Mouse (Mus musculus) Patski (cell line): ENCODE data around the gene Hoxc5. TPM values are rescaled to one million over a fixed set of nuclear protein-coding genes. Genes with fewer than 3 reads are reported as not detected.

Experiments used
- ATAC-seq: fragments of 100-300 bp; one replicate; pipeline ENCODE4 v1.8.0; 2021
- CTCF ChIA-PET: fragments of 350-600 bp; sonication (Branson Sonifier 250); formaldehyde crosslinking; loops from one replicate; lab custom pipeline; 2022; ENCODE audit warnings: inconsistent platforms; lab: Charles Lee
- POLR2A ChIA-PET: fragments of 350-600 bp; sonication (Branson Sonifier 250); formaldehyde crosslinking; loops from one replicate; lab custom pipeline; 2022; ENCODE audit warnings: antibody characterized with exemption, inconsistent platforms; lab: Charles Lee
- DNase-seq: peaks from one replicate; pipeline ENCODE4 v3.0.0-alpha.2; 2011; ENCODE audit warnings: low read depth, low spot score
- H3K27me3 ChIP-seq: fragments of 371-371 bp; one replicate; pipeline ENCODE4 v1.5.1; 2021
- CTCF ChIP-seq: fragments of 100-300 bp; IDR thresholded peaks from one replicate; pipeline ENCODE4 v1.5.1; 2021
- in situ Hi-C: fragments of 300-500 bp; cut with MboI; formaldehyde crosslinking; loops from 3 replicates; pipeline ENCODE4 v1.11.1; 2018; ENCODE audit warnings: low pct_unique_long_range_greater_than_20kb, mixed read lengths
- polyA plus RNA-seq: library from polyadenylated mRNA; unstranded; gene quantifications from one replicate; pipeline ENCODE4 v1.2.3, GENCODE M21; 2021

Gene Hoxc5
- polyA plus RNA-seq, 1 experiment from 2014 or later = 0.56 TPM

DNA sequence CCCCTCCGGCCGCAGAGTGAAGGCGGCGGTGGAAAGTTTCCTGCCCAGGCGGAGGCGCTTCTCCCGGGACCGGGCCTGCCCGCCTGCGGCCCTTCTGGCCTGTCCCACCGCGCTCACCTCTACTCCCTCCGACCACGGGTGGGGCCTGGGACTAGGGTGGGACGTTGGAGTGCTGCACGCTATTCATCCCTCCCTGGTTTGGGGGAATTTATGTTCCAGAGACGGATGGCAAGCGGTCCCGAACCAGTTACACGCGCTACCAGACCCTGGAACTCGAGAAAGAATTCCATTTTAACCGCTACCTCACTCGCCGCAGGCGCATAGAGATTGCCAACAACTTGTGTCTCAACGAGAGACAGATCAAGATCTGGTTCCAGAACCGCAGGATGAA is 47.8 kb downstream of the Hoxc5 start:
- in situ Hi-C loops = loop anchor here (10.0 kb wide), 1 partner anchor 150 kb away; the partner anchor contains the start of gene Smug1
- no peak for TF ChIP-seq CTCF
- ChIA-PET CTCF (no interaction called here), POLR2A (no interaction called here)
- ATAC-seq = no peak
- no peaks in the 10 kb centered on the region for H3K27me3 ChIP-seq
- no peak for DNase-seq

DNA sequence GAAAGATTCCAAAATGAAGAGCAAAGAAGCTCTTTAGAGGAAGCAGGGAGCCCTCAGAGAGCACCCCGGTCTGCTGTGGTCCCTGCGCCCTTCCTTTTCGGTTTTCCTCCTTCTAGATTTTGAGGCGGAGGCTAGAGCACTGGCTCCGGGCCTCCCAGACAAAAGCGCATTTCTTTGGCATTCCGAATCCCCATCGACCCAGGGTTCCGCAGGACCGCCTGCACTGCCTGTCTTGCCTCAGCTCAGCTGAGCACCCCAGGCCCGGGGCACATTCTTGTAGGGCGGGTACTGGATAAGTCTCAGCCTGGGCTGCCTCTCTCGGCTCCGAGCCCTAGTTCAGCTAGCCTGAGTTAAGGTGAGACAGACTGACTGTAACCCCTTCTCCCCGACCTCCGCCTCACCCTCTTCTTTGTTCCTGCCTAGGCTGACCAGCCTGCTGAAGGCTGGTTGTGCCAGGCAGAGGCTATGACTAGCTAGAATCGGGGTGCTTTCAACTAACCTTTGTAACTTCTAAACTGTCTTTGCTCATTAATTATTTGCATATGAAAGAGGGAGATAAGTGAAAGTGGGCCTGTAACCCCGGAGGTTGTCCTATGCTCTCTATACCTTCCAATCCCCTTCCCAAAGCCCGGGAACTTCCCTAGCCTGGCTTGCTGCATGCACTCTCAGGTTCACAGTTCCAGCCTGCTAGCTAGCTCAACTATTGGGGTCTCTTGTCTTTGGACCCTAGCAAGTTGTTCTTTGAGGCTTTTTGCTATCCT is 48.3 kb downstream of the Hoxc5 start:
- no peak for DNase-seq
- POLR2A ChIA-PET = no interaction called here
- in situ Hi-C loops = loop anchor here (10.0 kb wide), 1 partner anchor 149 kb away; the partner anchor contains the start of gene Smug1
- H3K27me3 ChIP-seq = no peaks in the 10 kb centered on the region
- TF ChIP-seq CTCF = no peak
- ATAC-seq = no peak
- CTCF ChIA-PET = interaction anchor here (0.7 kb wide), 1 partner anchor 10 kb away, joined by 3 read pairs; no protein-coding TSS in a partner anchor

DNA sequence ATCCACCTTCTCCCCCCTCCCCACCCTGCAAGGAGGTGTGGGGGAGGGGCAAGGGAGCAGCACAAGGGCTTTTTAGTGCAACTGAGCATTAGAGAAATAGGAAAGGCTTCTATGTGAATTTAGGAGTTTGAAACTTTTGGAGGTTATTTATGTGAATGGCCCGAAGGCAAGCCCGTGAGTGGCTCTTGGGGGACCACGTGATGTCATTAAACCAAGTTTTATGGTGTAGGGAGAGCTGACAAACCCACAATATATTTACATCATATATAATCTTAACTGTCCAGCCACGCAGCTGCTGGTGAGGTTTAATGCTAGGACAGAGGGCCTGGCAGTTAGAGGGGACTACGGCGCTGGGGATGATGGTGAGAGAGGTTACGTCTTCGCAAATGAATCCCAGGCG is 51.4 kb downstream of the Hoxc5 start, which contains the start of gene Hoxc4:
Hoxc4 (plus strand) TSS at position 299 of the 400 bp plus-strand sequence.
- ChIA-PET POLR2A (no interaction called here), CTCF (no interaction called here)
- in situ Hi-C loops = loop anchor here (10.0 kb wide), 1 partner anchor 146 kb away; the partner anchor contains the start of gene Smug1
- ATAC-seq = no peak
- no peak for TF ChIP-seq CTCF
- DNase-seq = no peak
- H3K27me3 ChIP-seq = no peaks in the 10 kb centered on the region

DNA sequence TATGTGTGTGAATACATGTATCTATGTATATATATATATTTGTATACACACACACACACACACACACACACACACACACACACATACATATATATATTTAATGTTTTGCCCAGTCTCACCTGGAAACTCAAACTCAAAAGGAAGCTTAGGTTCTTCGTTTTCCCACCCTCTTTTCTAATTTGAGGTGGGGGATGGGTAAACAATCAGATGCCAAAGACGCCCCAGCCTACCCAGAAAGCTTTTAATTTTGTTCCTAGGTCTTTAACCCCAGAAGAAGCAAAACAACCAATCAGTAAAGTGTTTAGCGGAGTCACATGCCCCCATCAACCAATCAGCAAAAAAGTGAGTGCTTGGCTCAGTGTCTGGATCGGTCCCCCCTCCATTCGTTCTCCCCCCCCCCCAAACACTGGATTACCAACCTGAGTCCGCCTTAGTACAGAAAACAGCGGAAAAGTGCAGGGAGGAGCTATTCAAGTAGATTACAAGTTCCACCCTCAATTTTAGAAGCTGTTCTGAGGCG is 53.7 kb downstream of the Hoxc5 start:
- CTCF ChIA-PET = interaction anchor here (1.0 to 1.6 kb wide), 2 partner anchors 110 to 156 kb away, joined by 3 to 4 read pairs; no protein-coding TSS in a partner anchor
- no peaks in the 10 kb centered on the region for H3K27me3 ChIP-seq
- DNase-seq (no peak), ATAC-seq (no peak)
- POLR2A ChIA-PET = no interaction called here
- TF ChIP-seq CTCF = no peak
- in situ Hi-C loops = no loop called here

DNA sequence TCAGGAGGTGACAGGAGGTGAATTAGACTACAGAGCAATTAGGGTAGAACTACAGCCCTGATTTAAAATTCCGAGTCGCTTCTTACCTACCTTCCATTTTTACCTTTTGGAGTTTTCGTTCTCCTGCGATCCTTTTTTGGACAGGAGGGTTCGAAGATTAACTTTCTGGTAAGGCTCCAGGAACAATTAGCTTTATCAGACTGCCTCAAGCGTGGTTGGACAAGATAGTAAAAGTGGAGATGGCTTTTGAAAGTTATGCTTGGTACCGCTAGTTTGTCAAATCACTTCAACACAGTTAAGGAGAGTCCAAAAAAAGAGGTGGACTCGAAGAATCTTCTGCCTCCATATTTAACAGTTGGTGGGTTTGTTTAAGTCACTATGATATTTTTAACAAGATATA is 54.3 kb downstream of the Hoxc5 start:
- no peak for ATAC-seq
- CTCF ChIA-PET = interaction anchor here (1.0 kb wide), 1 partner anchor 156 kb away, joined by 4 read pairs; no protein-coding TSS in a partner anchor
- no peak for TF ChIP-seq CTCF
- in situ Hi-C loops = no loop called here
- POLR2A ChIA-PET = no interaction called here
- no peaks in the 10 kb centered on the region for H3K27me3 ChIP-seq
- no peak for DNase-seq

DNA sequence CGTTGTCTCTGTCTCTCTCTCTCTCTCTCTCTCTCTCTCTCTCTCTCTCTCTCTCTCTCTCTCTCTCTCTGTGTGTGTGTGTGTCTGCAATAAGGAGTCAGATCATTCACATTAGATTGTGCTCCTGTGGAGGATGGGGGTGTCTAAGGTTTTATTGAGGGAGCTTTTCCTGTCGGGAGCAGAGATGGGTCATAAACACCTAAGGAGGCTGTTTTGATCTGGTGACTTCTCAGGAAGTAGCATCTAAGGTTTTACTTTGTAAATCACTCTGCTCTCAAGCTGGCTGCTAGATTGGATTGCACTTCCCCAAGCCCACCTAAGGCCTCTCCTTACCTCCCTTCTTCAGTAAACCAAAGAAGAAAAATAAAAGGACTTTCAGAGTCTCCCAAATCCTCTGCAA is 56.9 kb downstream of the Hoxc5 start:
- CTCF ChIA-PET = interaction anchor here (1.3 to 1.4 kb wide), 2 partner anchors 11 to 153 kb away, joined by 3 read pairs; no protein-coding TSS in a partner anchor
- TF ChIP-seq CTCF = no peak
- in situ Hi-C loops = no loop called here
- ATAC-seq (no peak), DNase-seq (no peak)
- H3K27me3 ChIP-seq = no peaks in the 10 kb centered on the region
- POLR2A ChIA-PET = interaction anchor here (0.7 kb wide), 1 partner anchor 18 kb away, joined by 5 read pairs; no protein-coding TSS in a partner anchor

DNA sequence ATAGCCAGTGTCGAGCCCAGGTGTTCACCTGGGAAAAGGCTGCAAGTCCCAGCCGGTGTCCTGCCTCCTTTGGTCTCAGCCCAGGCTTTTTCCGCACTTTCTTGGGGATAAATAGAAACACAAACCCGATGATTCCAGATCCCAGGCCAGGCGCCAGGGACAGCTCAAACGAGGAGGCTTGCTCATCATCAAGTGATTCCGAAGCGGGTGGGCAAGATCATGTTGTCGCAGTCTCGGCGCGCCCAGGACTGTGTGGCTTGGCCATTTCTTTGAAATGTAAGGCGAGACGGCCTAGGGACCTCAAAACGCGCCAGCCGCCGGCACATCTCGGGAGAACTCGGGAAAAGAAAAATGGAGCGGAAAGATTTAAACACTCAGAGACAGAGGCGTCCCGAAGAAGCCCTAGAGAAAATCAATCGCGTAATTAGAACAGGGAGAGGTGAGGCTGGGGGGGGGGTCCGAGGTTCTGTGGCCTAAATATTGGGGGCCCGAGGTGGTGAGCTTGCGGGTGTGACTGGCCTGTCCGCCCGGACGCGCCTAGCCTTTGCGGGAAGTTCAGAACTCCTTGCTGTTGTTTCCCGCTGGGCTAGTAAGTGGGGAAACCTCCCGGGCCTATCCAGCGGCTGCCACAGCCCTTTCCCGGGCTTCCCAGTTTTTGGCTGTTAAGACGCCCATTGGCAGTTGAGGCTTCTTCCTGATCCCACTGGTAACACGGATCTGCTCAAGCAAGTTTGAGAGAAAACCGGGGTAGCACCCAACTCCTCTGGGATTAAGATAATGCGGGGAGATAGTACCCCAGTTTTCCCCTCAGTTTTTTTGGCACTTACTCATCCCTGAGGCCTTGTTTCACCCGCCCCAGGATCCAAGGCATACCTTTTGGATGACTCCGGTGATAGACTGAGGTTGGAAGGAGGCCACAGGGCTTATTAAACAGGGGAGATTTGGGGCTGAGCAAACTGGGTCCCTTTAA is 60.3 kb downstream of the Hoxc5 start:
- ATAC-seq (no peak), DNase-seq (no peak)
- CTCF ChIA-PET = no interaction called here
- POLR2A ChIA-PET = no interaction called here
- H3K27me3 ChIP-seq = no peaks in the 10 kb centered on the region
- in situ Hi-C loops = no loop called here
- no peak for TF ChIP-seq CTCF

DNA sequence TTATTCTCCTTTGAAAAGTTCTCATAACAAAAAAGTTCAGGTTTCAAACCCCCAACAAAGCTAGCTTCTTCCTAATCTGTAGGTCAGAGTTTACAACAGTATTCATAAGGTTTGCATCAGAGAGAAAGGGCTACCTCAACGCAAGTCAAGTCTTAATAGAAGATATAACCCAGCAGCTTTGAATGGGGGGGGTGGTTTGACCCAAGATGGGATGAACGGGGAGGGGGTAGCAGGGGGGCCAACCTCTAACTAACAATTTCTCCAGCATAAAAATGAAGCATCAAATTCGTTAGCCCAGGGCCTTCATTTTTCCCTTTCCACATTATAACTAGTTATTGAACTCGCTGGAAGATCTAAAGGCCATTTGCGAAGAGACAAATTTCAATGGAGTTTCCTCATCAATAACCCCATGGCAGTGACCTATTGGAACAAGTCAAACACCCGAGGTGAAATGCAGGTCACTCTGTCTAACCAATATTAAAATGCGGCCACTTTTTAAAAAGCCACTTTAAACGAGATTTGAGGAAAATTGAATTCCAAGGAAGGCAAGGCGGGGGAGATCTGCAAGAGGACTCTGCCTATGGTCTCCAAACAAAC is 61.8 kb downstream of the Hoxc5 start:
- no peak for TF ChIP-seq CTCF
- no peak for ATAC-seq
- CTCF ChIA-PET = no interaction called here
- in situ Hi-C loops = no loop called here
- POLR2A ChIA-PET = no interaction called here
- no peaks in the 10 kb centered on the region for H3K27me3 ChIP-seq
- no peak for DNase-seq

DNA sequence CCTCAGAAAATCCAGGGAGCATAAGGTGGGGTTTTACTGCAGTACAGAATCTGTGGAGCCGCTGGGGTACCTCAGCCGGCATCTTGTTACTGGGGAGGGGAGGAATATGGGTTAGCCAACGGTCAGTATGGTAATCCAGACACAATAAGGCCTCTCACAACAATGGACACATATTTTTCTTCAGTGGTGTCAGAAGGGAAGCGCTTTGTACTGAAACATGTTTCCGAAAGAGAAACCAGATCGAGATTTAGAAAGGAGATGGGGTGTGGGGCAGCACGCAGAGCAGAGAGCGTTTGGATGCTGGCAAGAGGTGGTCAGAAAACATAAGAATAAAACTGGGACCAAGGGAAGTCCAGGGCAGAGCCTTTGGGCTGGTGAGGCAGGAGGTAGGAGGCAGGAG is 62.9 kb downstream of the Hoxc5 start:
- DNase-seq = no peak
- ChIA-PET CTCF (no interaction called here), POLR2A (no interaction called here)
- no peak for TF ChIP-seq CTCF
- no peaks in the 10 kb centered on the region for H3K27me3 ChIP-seq
- in situ Hi-C loops = no loop called here
- ATAC-seq = no peak

DNA sequence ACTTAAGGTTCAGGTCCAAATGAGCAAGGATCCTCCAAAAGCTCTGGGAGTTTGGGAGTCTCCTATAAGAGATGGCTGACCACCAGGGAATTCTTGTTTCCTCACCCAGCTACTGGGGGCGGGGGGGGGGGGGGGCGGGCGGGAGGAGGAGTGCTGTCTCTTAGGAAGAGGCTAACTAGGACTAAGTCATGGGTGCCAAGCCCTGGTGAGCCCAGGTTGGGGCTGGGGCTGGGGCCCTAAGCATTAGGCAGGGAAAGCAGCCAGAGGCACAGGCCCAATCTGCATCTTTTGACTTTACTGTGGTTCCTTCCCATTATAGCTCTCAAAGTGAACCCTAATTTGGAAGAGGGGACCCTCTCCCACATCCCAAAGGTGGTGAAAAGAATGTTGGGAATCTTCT is 64.9 kb downstream of the Hoxc5 start:
- ChIA-PET POLR2A (no interaction called here), CTCF (no interaction called here)
- no peak for TF ChIP-seq CTCF
- DNase-seq (no peak), ATAC-seq (no peak)
- no peaks in the 10 kb centered on the region for H3K27me3 ChIP-seq
- in situ Hi-C loops = no loop called here
